ENCODE assay signal across 9 mouse cellular contexts in genomic region chr13:64100186-64100585, GRCm38 (mm10). TPM values are rescaled to one million over a fixed set of nuclear protein-coding genes. Genes with fewer than 3 reads are reported as not detected.
DNase-seq lines count a peak whose midpoint lies in the region; ATAC-seq and TF ChIP-seq lines count a peak whose summit lies in the region.
"Had no signal": no experiment of that assay in that cellular context is flagged by ENCODE, and none has a peak within 500 bp of the region (broad histone marks: within the 10 kb centered on the region; RNA-seq: fewer than 3 reads in every experiment).

No protein-coding gene starts in this region.

- TF ChIP-seq EP300 in stomach, postnatal 0 days (optimal IDR thresholded peaks at IDR 0.05) = no peak

- H3K4me1 ChIP-seq in intestine, embryonic 15.5 days (replicated peaks) = no peaks in the 10 kb centered on the region
- H3K4me1 ChIP-seq in lung, embryonic 14.5 days (ENCODE audit: insufficient read depth) = no peaks in the 10 kb centered on the region
- H3K4me1 ChIP-seq in stomach, postnatal 0 days (replicated peaks; ENCODE audit: control insufficient read depth, insufficient read depth) = no peaks in the 10 kb centered on the region
- H3K4me1 ChIP-seq: hindbrain, embryonic 15.5 days had no signal

- WGBS in intestine, embryonic 15.5 days = 66% methylated on average over 3 of the region's 3 CpGs
- WGBS in lung, embryonic 14.5 days = 61% methylated on average over 3 of the region's 3 CpGs
- WGBS in stomach, postnatal 0 days = 72% methylated on average over 3 of the region's 3 CpGs

- DNase-seq in embryo, embryonic 11 days = peak; percentile 66
- no peak for DNase-seq in embryo, embryonic 9.5 days (ENCODE audit: extremely low spot score)
- DNase-seq in right cerebral cortex, postnatal 4 days = peak; percentile 47
- no peak for DNase-seq in right cerebral cortex, postnatal 25 days
- peak; percentile 54 to 63 for DNase-seq in cerebellum, postnatal 14 days
- DNase-seq in lung, embryonic 14.5 days = peak; percentile 85
- DNase-seq in stomach, postnatal 0 days (ENCODE audit: low spot score) = no peak

- no peak overlapping the region for H3K9ac ChIP-seq in intestine, embryonic 15.5 days
- no peak overlapping the region for H3K9ac ChIP-seq in lung, embryonic 14.5 days
- H3K9ac ChIP-seq in stomach, postnatal 0 days (ENCODE audit: low read length) = no peak overlapping the region
- H3K9ac ChIP-seq: hindbrain, embryonic 15.5 days had no signal

- H3K27me3 ChIP-seq in intestine, embryonic 15.5 days (replicated peaks) = no peaks in the 10 kb centered on the region
- no peaks in the 10 kb centered on the region for H3K27me3 ChIP-seq in lung, embryonic 14.5 days (ENCODE audit: insufficient read depth, low read length)
- H3K27me3 ChIP-seq in stomach, postnatal 0 days (ENCODE audit: control insufficient read depth, insufficient read depth, low read length) = no peaks in the 10 kb centered on the region
- H3K27me3 ChIP-seq: hindbrain, embryonic 15.5 days had no signal

- TF ChIP-seq CTCF in lung, embryonic 14.5 days (IDR thresholded peaks at IDR 0.05; ENCODE audit: low read depth) = peak; percentile 79
- TF ChIP-seq CTCF in stomach, postnatal 0 days (IDR thresholded peaks at IDR 0.05; ENCODE audit: low read depth) = peak; percentile 81

- H3K27ac ChIP-seq in intestine, embryonic 15.5 days = no peak overlapping the region
- no peak overlapping the region for H3K27ac ChIP-seq in lung, embryonic 14.5 days (ENCODE audit: low read depth)
- no peak overlapping the region for H3K27ac ChIP-seq in stomach, postnatal 0 days (replicated peaks)
- H3K27ac ChIP-seq: hindbrain, embryonic 15.5 days had no signal

- peak; percentile 11 for ATAC-seq in intestine, embryonic 15.5 days
- ATAC-seq in lung, embryonic 14.5 days (ENCODE audit: insufficient read depth) = peak; percentile 66
- ATAC-seq in stomach, postnatal 0 days (ENCODE audit: low FRiP score, low TSS enrichment) = peak; percentile 59; the same call in 1 of the 2 replicates

- no peak overlapping the region for H3K4me3 ChIP-seq in intestine, embryonic 15.5 days (replicated peaks)
- H3K4me3 ChIP-seq in lung, embryonic 14.5 days (ENCODE audit: low read depth, low read length) = no peak overlapping the region
- H3K4me3 ChIP-seq in stomach, postnatal 0 days (ENCODE audit: low read depth, low read length) = no peak overlapping the region
- H3K4me3 ChIP-seq: hindbrain, embryonic 15.5 days had no signal

- H3K9me3 ChIP-seq in intestine, embryonic 15.5 days = no peaks in the 10 kb centered on the region
- no peaks in the 10 kb centered on the region for H3K9me3 ChIP-seq in lung, embryonic 14.5 days (ENCODE audit: low read depth, low read length)
- no peaks in the 10 kb centered on the region for H3K9me3 ChIP-seq in stomach, postnatal 0 days (ENCODE audit: control insufficient read depth, low read length)
- H3K9me3 ChIP-seq: hindbrain, embryonic 15.5 days had no signal

- H3K36me3 ChIP-seq in intestine, embryonic 15.5 days = no peaks in the 10 kb centered on the region
- H3K36me3 ChIP-seq in lung, embryonic 14.5 days (ENCODE audit: insufficient read depth) = no peaks in the 10 kb centered on the region
- no peaks in the 10 kb centered on the region for H3K36me3 ChIP-seq in stomach, postnatal 0 days (ENCODE audit: control insufficient read depth, insufficient read depth, low read length)
- H3K36me3 ChIP-seq: hindbrain, embryonic 15.5 days had no signal

- H3K4me2 ChIP-seq in intestine, embryonic 15.5 days (replicated peaks) = no peak overlapping the region
- no peak overlapping the region for H3K4me2 ChIP-seq in lung, embryonic 14.5 days
- no peak overlapping the region for H3K4me2 ChIP-seq in stomach, postnatal 0 days (replicated peaks; ENCODE audit: low read depth)
- H3K4me2 ChIP-seq: hindbrain, embryonic 15.5 days had no signal

RNA-seq across cellular contexts. Expression of gene Hsd17b3, which starts 11.2 kb away (rescaled TPM):
- not detected in 2 replicates for polyA plus RNA-seq in intestine, embryonic 15.5 days (2015; fragmentation: Nextera tagmentation; extraction: Ambion mirVana)
- not detected in 2 replicates for polyA plus RNA-seq in lung, embryonic 14.5 days (2014; fragmentation: Nextera tagmentation; extraction: Ambion mirVana)
- polyA plus RNA-seq in stomach, postnatal 0 days (2015; fragmentation: Nextera tagmentation; extraction: Ambion mirVana) = not detected in 2 replicates
- polyA plus RNA-seq: hindbrain, embryonic 15.5 days had no signal

RNA-seq across cellular contexts. Expression of gene Slc35d2, which starts 29.0 kb away (rescaled TPM):
- 4.6 and 6.7 TPM in 2 replicates for polyA plus RNA-seq in intestine, embryonic 15.5 days (2015; fragmentation: Nextera tagmentation; extraction: Ambion mirVana)
- polyA plus RNA-seq in lung, embryonic 14.5 days (2014; fragmentation: Nextera tagmentation; extraction: Ambion mirVana) = 4.4 and 4.7 TPM in 2 replicates
- 7.9 and 9.5 TPM in 2 replicates for polyA plus RNA-seq in stomach, postnatal 0 days (2015; fragmentation: Nextera tagmentation; extraction: Ambion mirVana)

RNA-seq across cellular contexts. Expression of gene Zfp367, which starts 52.8 kb away (rescaled TPM):
- 18.8 and 21.6 TPM in 2 replicates for polyA plus RNA-seq in intestine, embryonic 15.5 days (2015; fragmentation: Nextera tagmentation; extraction: Ambion mirVana)
- polyA plus RNA-seq in lung, embryonic 14.5 days (2014; fragmentation: Nextera tagmentation; extraction: Ambion mirVana) = 29.5 and 33.6 TPM in 2 replicates
- polyA plus RNA-seq in stomach, postnatal 0 days (2015; fragmentation: Nextera tagmentation; extraction: Ambion mirVana) = 10.9 and 12.3 TPM in 2 replicates

Comparison
In these comparisons a context has a peak if more than half of its experiments do, and no peak if none do; other contexts are left out.
1. DNase-seq: peak in embryo, embryonic 11 days (single experiment), right cerebral cortex, postnatal 4 days (single experiment), cerebellum, postnatal 14 days (2 of 2) and lung, embryonic 14.5 days (single experiment); none in embryo, embryonic 9.5 days (single experiment), right cerebral cortex, postnatal 25 days (single experiment) and stomach, postnatal 0 days (single experiment).
2. ATAC-seq: peak in every context shown above with its lines; median percentile 66 in lung, embryonic 14.5 days; 59 in stomach, postnatal 0 days; 11 in intestine, embryonic 15.5 days.